13 mouse cellular contexts compared by ENCODE assay signal in the genomic region with DNA sequence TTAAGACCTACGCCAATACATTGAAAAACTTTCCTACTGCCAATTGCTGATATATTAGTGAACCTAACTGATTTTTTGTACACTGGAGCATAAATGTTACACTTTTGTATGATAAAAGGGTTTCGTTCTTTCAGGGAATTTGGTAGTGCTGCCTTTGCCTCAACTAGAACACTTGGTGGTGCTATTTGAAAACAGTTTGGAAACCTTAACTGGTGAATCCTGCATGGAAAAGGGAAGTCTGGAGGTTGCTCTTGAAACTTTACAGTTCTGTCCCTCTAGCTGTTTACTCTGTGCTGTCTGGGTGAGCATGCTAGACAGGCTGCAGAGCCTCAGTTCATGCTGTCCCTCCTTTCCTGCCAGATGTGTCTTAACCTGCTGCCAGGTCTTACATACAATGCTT. TPM values are rescaled to one million over a fixed set of nuclear protein-coding genes. Genes with fewer than 3 reads are reported as not detected.
DNase-seq lines count a peak whose midpoint lies in the region; ATAC-seq and TF ChIP-seq lines count a peak whose summit lies in the region.
"Had no signal": no experiment of that assay in that cellular context is flagged by ENCODE, and none has a peak within 500 bp of the region (broad histone marks: within the 10 kb centered on the region; RNA-seq: fewer than 3 reads in every experiment).

No protein-coding gene starts in this region.

- peak; percentile 66 for TF ChIP-seq CTCF in hindbrain, postnatal 0 days (IDR thresholded peaks at IDR 0.05; ENCODE audit: low read depth)

- peak; percentile 55 for DNase-seq in hindbrain, postnatal 0 days (ENCODE audit: low spot score)
- no peak for DNase-seq in hindbrain, embryonic 10.5 days (ENCODE audit: low spot score)
- no peak for DNase-seq in liver, embryonic 13.5 days
- no peak for DNase-seq in liver, embryonic 11.5 days (ENCODE audit: low spot score)
- DNase-seq in NIH3T3 (ENCODE audit: low read depth), result peak; percentile 24
- no peak for DNase-seq in heart, adult 9 months (ENCODE audit: low spot score in 2 of 2)

- H3K4me1 ChIP-seq in hindbrain, postnatal 0 days (ENCODE audit: insufficient read depth, low read length), result no peaks in the 10 kb centered on the region
- H3K4me1 ChIP-seq in hindbrain, embryonic 10.5 days (replicated peaks), result no peaks in the 10 kb centered on the region
- no peaks in the 10 kb centered on the region for H3K4me1 ChIP-seq in liver, embryonic 13.5 days (replicated peaks)
- no peaks in the 10 kb centered on the region for H3K4me1 ChIP-seq in liver, embryonic 11.5 days (replicated peaks; ENCODE audit: control insufficient read depth, insufficient read depth, low read length)
- no peaks in the 10 kb centered on the region; the same call in 1 of the 2 replicates for H3K4me1 ChIP-seq in liver, embryonic 16.5 days (ENCODE audit: control insufficient read depth, low read depth, low read length)
- H3K4me1 ChIP-seq: embryonic facial prominence, embryonic 15.5 days; neural tube, embryonic 13.5 days had no signal

- no peaks in the 10 kb centered on the region for H3K27me3 ChIP-seq in hindbrain, postnatal 0 days (ENCODE audit: insufficient read depth, low read length)
- H3K27me3 ChIP-seq in hindbrain, embryonic 10.5 days (ENCODE audit: insufficient read depth, poor library complexity, severe bottlenecking), result no peaks in the 10 kb centered on the region
- no peaks in the 10 kb centered on the region for H3K27me3 ChIP-seq in liver, embryonic 13.5 days
- H3K27me3 ChIP-seq in liver, embryonic 11.5 days (replicated peaks; ENCODE audit: control insufficient read depth, insufficient read depth, low read length), result no peaks in the 10 kb centered on the region
- H3K27me3 ChIP-seq in liver, embryonic 16.5 days (ENCODE audit: control insufficient read depth, insufficient read depth, low read depth, low read length), result no peaks in the 10 kb centered on the region
- H3K27me3 ChIP-seq: embryonic facial prominence, embryonic 15.5 days; neural tube, embryonic 13.5 days had no signal

- H3K9me3 ChIP-seq in hindbrain, postnatal 0 days (ENCODE audit: low read length), result no peaks in the 10 kb centered on the region
- no peaks in the 10 kb centered on the region for H3K9me3 ChIP-seq in hindbrain, embryonic 10.5 days
- no peaks in the 10 kb centered on the region for H3K9me3 ChIP-seq in liver, embryonic 13.5 days (replicated peaks)
- H3K9me3 ChIP-seq in liver, embryonic 11.5 days (ENCODE audit: control insufficient read depth, low read length), result no peaks in the 10 kb centered on the region
- H3K9me3 ChIP-seq in liver, embryonic 16.5 days (replicated peaks; ENCODE audit: control insufficient read depth, low read length), result no peaks in the 10 kb centered on the region
- H3K9me3 ChIP-seq: embryonic facial prominence, embryonic 15.5 days; neural tube, embryonic 13.5 days had no signal

- H3K4me2 ChIP-seq in hindbrain, postnatal 0 days (ENCODE audit: low read depth, low read length), result no peak overlapping the region
- H3K4me2 ChIP-seq in liver, embryonic 13.5 days, result no peak overlapping the region
- H3K4me2 ChIP-seq in liver, embryonic 11.5 days, result no peak overlapping the region
- H3K4me2 ChIP-seq in liver, embryonic 16.5 days (ENCODE audit: low read depth, low read length), result no peak overlapping the region
- H3K4me2 ChIP-seq: embryonic facial prominence, embryonic 15.5 days; neural tube, embryonic 13.5 days had no signal

- WGBS in hindbrain, postnatal 0 days, result 82% methylated on average over 2 of the region's 2 CpGs
- 83% methylated on average over 2 of the region's 2 CpGs for WGBS in hindbrain, embryonic 10.5 days
- WGBS in liver, embryonic 13.5 days (ENCODE audit: insufficient replicate concordance), result 56% methylated on average over 2 of the region's 2 CpGs
- 75% methylated on average over 2 of the region's 2 CpGs for WGBS in liver, embryonic 11.5 days
- WGBS in liver, embryonic 16.5 days (ENCODE audit: insufficient replicate concordance), result 49% methylated on average over 2 of the region's 2 CpGs

- H3K36me3 ChIP-seq in hindbrain, postnatal 0 days (ENCODE audit: insufficient read depth, low read length), result no peaks in the 10 kb centered on the region
- no peaks in the 10 kb centered on the region for H3K36me3 ChIP-seq in hindbrain, embryonic 10.5 days
- no peaks in the 10 kb centered on the region for H3K36me3 ChIP-seq in liver, embryonic 13.5 days
- no peaks in the 10 kb centered on the region for H3K36me3 ChIP-seq in liver, embryonic 11.5 days (ENCODE audit: control insufficient read depth, insufficient read depth, low read length)
- no peaks in the 10 kb centered on the region for H3K36me3 ChIP-seq in liver, embryonic 16.5 days (ENCODE audit: control insufficient read depth, insufficient read depth)
- H3K36me3 ChIP-seq: embryonic facial prominence, embryonic 15.5 days; neural tube, embryonic 13.5 days had no signal

- H3K27ac ChIP-seq in hindbrain, postnatal 0 days, result no peak overlapping the region
- no peak overlapping the region for H3K27ac ChIP-seq in hindbrain, embryonic 10.5 days
- peak overlapping the region; percentile 7; the same call in 1 of the 2 replicates for H3K27ac ChIP-seq in liver, embryonic 13.5 days
- no peak overlapping the region for H3K27ac ChIP-seq in liver, embryonic 11.5 days (ENCODE audit: low read depth, low read length)
- H3K27ac ChIP-seq in liver, embryonic 16.5 days (ENCODE audit: low read length), result no peak overlapping the region
- H3K27ac ChIP-seq: embryonic facial prominence, embryonic 15.5 days; macrophage; neural tube, embryonic 13.5 days had no signal

- ATAC-seq in hindbrain, postnatal 0 days, result no peak
- peak; percentile 51; the same call in 1 of the 2 replicates for ATAC-seq in liver, embryonic 13.5 days (ENCODE audit: low read depth)
- ATAC-seq in liver, embryonic 11.5 days (replicated peaks; ENCODE audit: low FRiP score), result no peak
- peak; percentile 50; the same call in 1 of the 2 replicates for ATAC-seq in liver, embryonic 16.5 days (ENCODE audit: low read depth)
- ATAC-seq in granulocyte monocyte progenitor cell, adult 5-6 weeks (replicated peaks; ENCODE audit: poor library complexity, severe bottlenecking), result no peak

- no peak overlapping the region for H3K9ac ChIP-seq in hindbrain, postnatal 0 days (replicated peaks; ENCODE audit: low read length)
- H3K9ac ChIP-seq in liver, embryonic 13.5 days, result no peak overlapping the region
- no peak overlapping the region for H3K9ac ChIP-seq in liver, embryonic 11.5 days (ENCODE audit: low read depth, low read length)
- no peak overlapping the region for H3K9ac ChIP-seq in liver, embryonic 16.5 days (ENCODE audit: low read depth, low read length)
- H3K9ac ChIP-seq: embryonic facial prominence, embryonic 15.5 days; neural tube, embryonic 13.5 days had no signal

- no peak overlapping the region for H3K4me3 ChIP-seq in hindbrain, postnatal 0 days (ENCODE audit: low read length)
- H3K4me3 ChIP-seq in hindbrain, embryonic 10.5 days, result no peak overlapping the region
- H3K4me3 ChIP-seq in liver, embryonic 13.5 days (replicated peaks), result no peak overlapping the region
- no peak overlapping the region for H3K4me3 ChIP-seq in liver, embryonic 11.5 days (ENCODE audit: low read depth, low read length)
- H3K4me3 ChIP-seq in liver, embryonic 16.5 days (ENCODE audit: low read depth, low read length), result no peak overlapping the region
- H3K4me3 ChIP-seq: embryonic facial prominence, embryonic 15.5 days; neural tube, embryonic 13.5 days had no signal

RNA-seq across cellular contexts. Expression of a gene that starts 12.9 kb away (rescaled TPM):
- not detected in 2 replicates for total RNA-seq in hindbrain, postnatal 0 days (2014; rRNA removed)
- not detected in 2 replicates for polyA plus RNA-seq in hindbrain, postnatal 0 days (2015; fragmentation: Nextera tagmentation; extraction: Ambion mirVana)
- polyA plus RNA-seq in hindbrain, embryonic 10.5 days (2016; fragmentation: Nextera tagmentation; extraction: Ambion mirVana), result not detected in 2 replicates
- polyA plus RNA-seq in liver, embryonic 13.5 days (2015; fragmentation: Nextera tagmentation; extraction: Ambion mirVana), result not detected in 2 replicates
- polyA plus RNA-seq in liver, embryonic 11.5 days (2014; fragmentation: Nextera tagmentation; extraction: Ambion mirVana), result not detected in 2 replicates
- polyA plus RNA-seq in liver, embryonic 16.5 days (2015; fragmentation: Nextera tagmentation; extraction: Ambion mirVana), result not detected in 2 replicates
- total RNA-seq in granulocyte monocyte progenitor cell, adult 5-6 weeks (2014; fragmentation: Nextera tagmentation), result not detected in 2 replicates
- total RNA-seq in granulocyte monocyte progenitor cell, adult 5-6 weeks (2017), result not detected in 2 replicates
- total RNA-seq: gastrocnemius, adult 18-20 months; heart, postnatal 25 days had no signal
- polyA plus RNA-seq: embryonic facial prominence, embryonic 15.5 days; macrophage; neural tube, embryonic 13.5 days had no signal

RNA-seq across cellular contexts. Expression of a gene that starts 23.0 kb away (rescaled TPM):
- not detected in 2 replicates for total RNA-seq in hindbrain, postnatal 0 days (2014; rRNA removed)
- not detected in 2 replicates for polyA plus RNA-seq in hindbrain, postnatal 0 days (2015; fragmentation: Nextera tagmentation; extraction: Ambion mirVana)
- not detected in 2 replicates for polyA plus RNA-seq in hindbrain, embryonic 10.5 days (2016; fragmentation: Nextera tagmentation; extraction: Ambion mirVana)
- polyA plus RNA-seq in liver, embryonic 13.5 days (2015; fragmentation: Nextera tagmentation; extraction: Ambion mirVana), result not detected in 2 replicates
- polyA plus RNA-seq in liver, embryonic 11.5 days (2014; fragmentation: Nextera tagmentation; extraction: Ambion mirVana), result not detected in 2 replicates
- not detected in 2 replicates for polyA plus RNA-seq in liver, embryonic 16.5 days (2015; fragmentation: Nextera tagmentation; extraction: Ambion mirVana)
- not detected in 2 replicates for total RNA-seq in granulocyte monocyte progenitor cell, adult 5-6 weeks (2014; fragmentation: Nextera tagmentation)
- not detected in 2 replicates for total RNA-seq in granulocyte monocyte progenitor cell, adult 5-6 weeks (2017)
- total RNA-seq: gastrocnemius, adult 18-20 months; heart, postnatal 25 days had no signal
- polyA plus RNA-seq: embryonic facial prominence, embryonic 15.5 days; macrophage; neural tube, embryonic 13.5 days had no signal

RNA-seq across cellular contexts. Expression of a gene that starts 45.4 kb away (rescaled TPM):
- 35.3 and 36.6 TPM in 2 replicates for total RNA-seq in hindbrain, postnatal 0 days (2014; rRNA removed)
- polyA plus RNA-seq in hindbrain, postnatal 0 days (2015; fragmentation: Nextera tagmentation; extraction: Ambion mirVana), result 30.6 and 30.9 TPM in 2 replicates
- polyA plus RNA-seq in hindbrain, embryonic 10.5 days (2016; fragmentation: Nextera tagmentation; extraction: Ambion mirVana), result 97.6 and 109 TPM in 2 replicates
- 17.5 and 23.1 TPM in 2 replicates for polyA plus RNA-seq in liver, embryonic 13.5 days (2015; fragmentation: Nextera tagmentation; extraction: Ambion mirVana)
- 54.0 and 55.5 TPM in 2 replicates for polyA plus RNA-seq in liver, embryonic 11.5 days (2014; fragmentation: Nextera tagmentation; extraction: Ambion mirVana)
- polyA plus RNA-seq in liver, embryonic 16.5 days (2015; fragmentation: Nextera tagmentation; extraction: Ambion mirVana), result 21.7 and 25.2 TPM in 2 replicates
- 26.3 and 29.8 TPM in 2 replicates for total RNA-seq in granulocyte monocyte progenitor cell, adult 5-6 weeks (2014; fragmentation: Nextera tagmentation)
- 7.7 and 12.2 TPM in 2 replicates for total RNA-seq in granulocyte monocyte progenitor cell, adult 5-6 weeks (2017)

Comparison
In these comparisons a context has a peak if more than half of its experiments do, and no peak if none do; other contexts are left out.
1. ATAC-seq: peak in liver, embryonic 13.5 days (single experiment) and liver, embryonic 16.5 days (single experiment); none in hindbrain, postnatal 0 days (single experiment), liver, embryonic 11.5 days (single experiment) and granulocyte monocyte progenitor cell, adult 5-6 weeks (single experiment).
2. DNase-seq: peak in hindbrain, postnatal 0 days (single experiment) and NIH3T3 (single experiment); none in hindbrain, embryonic 10.5 days (single experiment), liver, embryonic 13.5 days (single experiment), liver, embryonic 11.5 days (single experiment) and heart, adult 9 months (0 of 2).